Mouse (Mus musculus): ENCODE measurements around the gene 2510009E07Rik.

- TF ChIP-seq CTCF (IDR thresholded peaks at IDR 0.05; ENCODE audit: low read depth) (no peak), EP300 (IDR thresholded peaks at IDR 0.05; ENCODE audit: low read depth) (no peak)
Observed at GRCm38 (mm10) chr16:21620630-21621029, 73.8 kb downstream of the 2510009E07Rik start.

Data from liver, embryonic 14.5 days (tissue).